Mouse (Mus musculus) forebrain, embryonic 10.5 days (tissue): ENCODE measurements around the gene Kcnh4. TPM values are rescaled to one million over a fixed set of nuclear protein-coding genes. Genes with fewer than 3 reads are reported as not detected.
A peak's percentile ranks its signal among the peaks of the same experiment; 100 is the strongest.

ENCODE experiments used
- DNase-seq: peaks from one replicate; pipeline ENCODE4 v3.0.0-alpha.2; 2017; ENCODE audit warnings: low spot score; ENCODE audit errors: extremely low spot score
- H3K27ac ChIP-seq: fragments of 300-500 bp; sonication (generic); 2 replicates; pipeline ENCODE4 v1.5.1; 2016; ENCODE audit warnings: mild to moderate bottlenecking
- H3K27me3 ChIP-seq: fragments of 300-500 bp; sonication (generic); 2 replicates; pipeline ENCODE4 v1.6.1; 2016; ENCODE audit warnings: mild to moderate bottlenecking; ENCODE audit not compliant: poor library complexity, severe bottlenecking
- H3K36me3 ChIP-seq: fragments of 300-500 bp; sonication (generic); replicated peaks from 2 replicates; pipeline ENCODE4 v1.6.1; 2016; ENCODE audit warnings: mild to moderate bottlenecking, moderate library complexity
- H3K4me1 ChIP-seq: fragments of 300-500 bp; sonication (generic); 2 replicates; pipeline ENCODE4 v1.6.1; 2016
- H3K4me3 ChIP-seq: fragments of 300-500 bp; sonication (generic); 2 replicates; pipeline ENCODE4 v1.5.1; 2016; ENCODE audit warnings: mild to moderate bottlenecking, moderate library complexity
- H3K9me3 ChIP-seq: fragments of 300-500 bp; sonication (generic); 2 replicates; pipeline ENCODE4 v1.6.1; 2016; ENCODE audit warnings: mild to moderate bottlenecking, moderate library complexity
- WGBS: fragments of 180-500 bp; shearing (Covaris S2); methylation state at CpG from one replicate; pipeline ENCODE4 v1.1.7; 2016; 5-methylcytosine and 5-hydroxymethylcytosine counted together
- polyA plus RNA-seq: library from polyadenylated mRNA; unstranded; fragments of >200 nt; fragmentation: Nextera tagmentation; extraction: Ambion mirVana; gene quantifications from 2 replicates; pipeline ENCODE4 v1.2.1, GENCODE M21; 2016

Kcnh4 gene
- polyA plus RNA-seq, 1 experiment from 2014 or later = 0.78 TPM

DNA sequence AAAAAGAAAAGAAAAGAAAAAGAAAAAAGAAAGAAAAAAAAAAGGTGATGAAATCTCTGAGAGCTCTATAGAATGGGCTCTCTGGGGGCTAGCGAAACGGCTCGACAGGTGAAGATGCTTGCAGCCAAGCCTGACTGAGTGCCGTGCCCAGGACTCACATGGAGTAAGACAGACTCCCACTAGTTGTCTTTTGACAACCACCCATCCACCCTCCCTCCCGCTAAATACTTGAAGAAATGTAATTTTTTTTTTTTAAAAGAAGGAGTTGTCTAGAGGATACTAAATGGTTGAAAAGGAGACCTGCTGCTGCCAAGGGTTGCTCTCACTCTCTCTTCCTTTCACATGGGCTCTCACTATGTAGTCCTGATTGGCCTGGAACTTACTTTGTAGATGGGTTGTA lies 21.0 kb downstream of the Kcnh4 start:
- H3K36me3 ChIP-seq = peaks cover 11% of the 10 kb centered on the region
- peak overlapping the region; percentile 78 for H3K4me3 ChIP-seq
- 21% methylated on average over 5 of the region's 5 CpGs for WGBS
- peaks cover 28% of the 10 kb centered on the region for H3K4me1 ChIP-seq
- peak overlapping the region; percentile 91 for H3K27ac ChIP-seq
- DNase-seq = no peak
- H3K27me3 ChIP-seq = no peaks in the 10 kb centered on the region
- H3K9me3 ChIP-seq = no peaks in the 10 kb centered on the region

GRCm38 (mm10) chr11:100738066-100738604 lies 21.6 kb downstream of the Kcnh4 start, which contains the start of gene Rab5c:
TSS of gene Rab5c (minus strand) at chr11:100738215.
- peak; percentile 99 for DNase-seq
- Histone ChIP-seq H3K4me1 (peaks cover 28% of the 10 kb centered on the region), H3K9me3 (no peaks in the 10 kb centered on the region), H3K36me3 (peaks cover 13% of the 10 kb centered on the region), H3K4me3 (peak within 1 kb of the TSS; percentile 78), H3K27me3 (no peaks in the 10 kb centered on the region), H3K27ac (peak within 1 kb of the TSS; percentile 91)
- WGBS = under 1% methylated on average over 39 of the region's 39 CpGs

GRCm38 (mm10) chr11:100737105-100737733 lies 22.5 kb downstream of the Kcnh4 start:
- Histone ChIP-seq H3K27me3 (no peaks in the 10 kb centered on the region), H3K4me3 (peak overlapping the region; percentile 78), H3K9me3 (no peaks in the 10 kb centered on the region), H3K27ac (peak overlapping the region; percentile 91), H3K36me3 (peaks cover 22% of the 10 kb centered on the region), H3K4me1 (peaks cover 28% of the 10 kb centered on the region)
- DNase-seq = no peak
- 2% methylated on average over 13 of the region's 13 CpGs for WGBS

GRCm38 (mm10) chr11:100736746-100737080 lies 23.0 kb downstream of the Kcnh4 start:
- Histone ChIP-seq H3K36me3 (peaks cover 24% of the 10 kb centered on the region), H3K27me3 (no peaks in the 10 kb centered on the region), H3K27ac (no peak overlapping the region), H3K9me3 (no peaks in the 10 kb centered on the region), H3K4me3 (peak overlapping the region; percentile 78), H3K4me1 (peaks cover 28% of the 10 kb centered on the region)
- WGBS = 85% methylated on average over 4 of the region's 4 CpGs
- no peak for DNase-seq

DNA sequence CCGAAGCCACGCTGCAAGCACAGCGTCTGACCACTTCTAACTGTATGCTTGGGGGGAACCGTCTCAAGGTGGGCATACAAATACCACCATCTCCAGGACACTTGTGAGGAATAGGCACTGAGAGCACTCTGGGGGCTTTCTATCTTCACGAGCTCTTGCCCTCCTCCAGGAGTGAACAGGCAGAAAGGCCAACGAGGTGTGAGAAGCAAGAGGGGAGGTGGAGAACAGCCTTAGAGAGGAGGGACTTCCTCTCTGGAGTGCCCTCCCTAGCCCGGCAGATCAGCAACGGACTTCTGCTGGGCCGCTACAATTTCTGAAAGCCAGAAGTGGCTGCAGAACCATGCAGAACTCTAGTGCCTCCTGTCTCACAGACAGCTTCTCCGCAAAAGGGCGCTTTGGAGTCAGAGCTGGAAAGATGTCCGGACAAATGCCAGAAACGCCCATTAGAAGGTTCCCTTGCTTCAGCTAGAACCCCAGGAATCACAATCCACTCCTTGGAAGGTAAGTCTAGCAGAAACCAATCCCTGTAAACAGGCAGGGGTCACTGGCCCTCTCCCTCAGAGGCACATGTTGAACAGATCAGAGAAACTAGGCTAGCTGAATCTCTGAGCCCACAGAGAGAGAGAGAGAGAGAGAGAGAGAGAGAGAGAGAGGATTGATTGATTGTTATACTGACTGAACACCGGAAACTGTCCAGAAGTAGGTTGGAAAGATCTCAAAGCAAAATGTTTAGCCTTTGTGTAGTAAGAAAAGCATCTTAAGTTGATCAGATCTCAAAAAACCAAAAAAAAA lies 23.6 kb downstream of the Kcnh4 start:
- H3K4me1 ChIP-seq = peaks cover 28% of the 10 kb centered on the region
- H3K4me3 ChIP-seq = peak overlapping the region; percentile 78
- H3K36me3 ChIP-seq = peaks cover 24% of the 10 kb centered on the region
- H3K27me3 ChIP-seq = no peaks in the 10 kb centered on the region
- DNase-seq = no peak
- H3K9me3 ChIP-seq = no peaks in the 10 kb centered on the region
- H3K27ac ChIP-seq = no peak overlapping the region
- WGBS = 81% methylated on average over 14 of the region's 14 CpGs

GRCm38 (mm10) chr11:100735134-100735865 lies 24.4 kb downstream of the Kcnh4 start:
- H3K4me3 ChIP-seq = peak overlapping the region; percentile 78; the same call in 1 of the 2 replicates
- H3K27me3 ChIP-seq = no peaks in the 10 kb centered on the region
- DNase-seq = no peak
- H3K9me3 ChIP-seq = no peaks in the 10 kb centered on the region
- 92% methylated on average over 9 of the region's 9 CpGs for WGBS
- peaks cover 29% of the 10 kb centered on the region for H3K36me3 ChIP-seq
- H3K4me1 ChIP-seq = peaks cover 28% of the 10 kb centered on the region
- H3K27ac ChIP-seq = no peak overlapping the region

- Histone ChIP-seq H3K36me3 (peaks cover 58% of the 10 kb centered on the region), H3K4me3 (no peak overlapping the region), H3K27me3 (no peaks in the 10 kb centered on the region), H3K4me1 (peaks cover 3% of the 10 kb centered on the region), H3K27ac (no peak overlapping the region), H3K9me3 (no peaks in the 10 kb centered on the region)
- WGBS = 89% methylated on average over 6 of the region's 6 CpGs
- no peak for DNase-seq
Observed at GRCm38 (mm10) chr11:100730477-100731205, 29.1 kb downstream of the Kcnh4 start.

- Histone ChIP-seq H3K4me3 (no peak overlapping the region), H3K27ac (no peak overlapping the region), H3K4me1 (peaks cover 6% of the 10 kb centered on the region), H3K9me3 (no peaks in the 10 kb centered on the region), H3K36me3 (peaks cover 54% of the 10 kb centered on the region), H3K27me3 (no peaks in the 10 kb centered on the region)
- DNase-seq = no peak
- WGBS = 92% methylated on average over 4 of the region's 4 CpGs
Observed at GRCm38 (mm10) chr11:100729976-100730375, 29.8 kb downstream of the Kcnh4 start.

- WGBS = 87% methylated on average over 6 of the region's 6 CpGs
- Histone ChIP-seq H3K27ac (no peak overlapping the region), H3K9me3 (no peaks in the 10 kb centered on the region), H3K27me3 (no peaks in the 10 kb centered on the region), H3K4me3 (no peak overlapping the region), H3K36me3 (peaks cover 52% of the 10 kb centered on the region), H3K4me1 (peaks cover 15% of the 10 kb centered on the region)
- no peak for DNase-seq
Observed at GRCm38 (mm10) chr11:100728601-100729000, 31.1 kb downstream of the Kcnh4 start.

- H3K4me1 ChIP-seq = peaks cover 23% of the 10 kb centered on the region
- H3K27me3 ChIP-seq = no peaks in the 10 kb centered on the region
- DNase-seq = no peak
- no peak overlapping the region for H3K27ac ChIP-seq
- H3K9me3 ChIP-seq = no peaks in the 10 kb centered on the region
- peaks cover 40% of the 10 kb centered on the region for H3K36me3 ChIP-seq
- no peak overlapping the region for H3K4me3 ChIP-seq
- WGBS = 93% methylated on average over 3 of the region's 3 CpGs
Observed at GRCm38 (mm10) chr11:100727201-100727600, 32.5 kb downstream of the Kcnh4 start.

DNA sequence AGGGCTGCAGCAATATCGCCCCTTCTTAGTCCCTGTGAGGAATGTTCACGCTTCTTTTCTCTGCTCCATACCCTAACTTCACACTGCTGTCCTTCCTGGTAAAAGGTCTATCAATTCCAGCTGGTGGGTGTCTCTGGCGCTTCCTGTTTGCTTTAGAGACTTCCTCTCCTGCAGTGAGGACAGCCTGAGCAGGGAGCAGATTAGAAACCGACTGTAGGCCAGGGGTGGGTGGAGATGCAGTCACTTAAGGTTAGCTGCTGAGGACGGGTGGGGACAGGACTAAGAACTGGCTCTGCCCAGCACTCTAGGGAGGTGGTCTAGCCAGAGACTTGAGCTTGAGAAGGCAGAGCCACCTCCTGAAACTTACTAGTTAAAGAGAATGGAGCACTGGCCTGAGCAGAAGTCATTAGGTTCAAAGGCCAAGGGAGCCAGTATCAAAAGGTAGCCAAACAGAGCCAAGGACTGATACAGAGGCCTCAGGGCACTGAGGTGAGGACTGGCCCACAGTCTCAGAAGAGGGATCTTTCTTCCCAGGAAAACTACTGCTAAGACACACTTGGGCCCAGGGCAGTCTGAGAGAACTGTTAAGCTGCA lies 34.7 kb downstream of the Kcnh4 start:
- H3K36me3 ChIP-seq = peaks cover 36% of the 10 kb centered on the region
- H3K27me3 ChIP-seq = no peaks in the 10 kb centered on the region
- H3K4me3 ChIP-seq = no peak overlapping the region; the same call in 1 of the 2 replicates
- peaks cover 45% of the 10 kb centered on the region for H3K4me1 ChIP-seq
- H3K27ac ChIP-seq = peak overlapping the region; percentile 54
- no peak for DNase-seq
- no peaks in the 10 kb centered on the region for H3K9me3 ChIP-seq
- 54% methylated on average over 5 of the region's 5 CpGs for WGBS
